Mouse (Mus musculus): ENCODE measurements around the gene Simc1.
"Not testable (repeated sequence)": the region's sequence is repeated elsewhere in the genome, so short reads cannot be mapped to it uniquely, and the experiment has no call there.

The Simc1 gene
- long read RNA-seq, experiment 1, partial matches to known transcripts = 1 of 2 reads
- long read RNA-seq, experiment 1, other reads (novel, unspliced or antisense) = 1 of 2 reads
- long read RNA-seq, experiment 2, full-length matches to known transcripts = 2 of 9 reads
- long read RNA-seq, experiment 2, partial matches to known transcripts = 1 of 9 reads
- long read RNA-seq, experiment 2, other reads (novel, unspliced or antisense) = 6 of 9 reads

- intact Hi-C loops (cut with DNase I) = loop anchor here (5.0 kb wide), 1 partner anchor 37 kb away; the partner anchor contains the start of gene Thoc3
These were observed at the start of gene Simc1 for GRCm38 (mm10) chr13:54503604-54504521. TSS of gene Simc1 (plus strand) at chr13:54503779.

- intact Hi-C loops (cut with DNase I) = no loop called here
These were observed 46.5 kb upstream of the Simc1 start for GRCm38 (mm10) chr13:54457062-54457461.

- intact Hi-C loops (cut with DNase I) = no loop called here
These were observed 44.3 kb upstream of the Simc1 start for GRCm38 (mm10) chr13:54459282-54459681.

- intact Hi-C loops (cut with DNase I) = loop anchor here (5.0 to 10.0 kb wide), 2 partner anchors 34 to 156 kb away; partner anchors contain the start of genes Faf2 and Simc1
These were observed 35.2 kb upstream of the Simc1 start, which contains the start of gene Thoc3 for GRCm38 (mm10) chr13:54468098-54469011. TSS of gene Thoc3 (minus strand) at chr13:54468849.

- intact Hi-C loops (cut with DNase I) = loop anchor here (5.0 to 10.0 kb wide), 2 partner anchors 33 to 156 kb away; partner anchors contain the start of genes Faf2 and Simc1
These were observed 34.6 kb upstream of the Simc1 start for GRCm38 (mm10) chr13:54469012-54469354.

GRCm38 (mm10) chr13:54471967-54472366, 31.6 kb upstream of the Simc1 start:
- intact Hi-C loops (cut with DNase I) = no loop called here

- intact Hi-C loops (cut with DNase I) = no loop called here
These were observed 28.6 kb upstream of the Simc1 start for GRCm38 (mm10) chr13:54474996-54475395.

- intact Hi-C loops (cut with DNase I) = no loop called here
These were observed 27.9 kb upstream of the Simc1 start for GRCm38 (mm10) chr13:54475702-54476101.

GRCm38 (mm10) chr13:54479286-54479685, 24.3 kb upstream of the Simc1 start:
- intact Hi-C loops (cut with DNase I) = no loop called here

GRCm38 (mm10) chr13:54481498-54481897, 22.1 kb upstream of the Simc1 start:
- intact Hi-C loops (cut with DNase I) = no loop called here

GRCm38 (mm10) chr13:54490411-54490810, 13.2 kb upstream of the Simc1 start:
- intact Hi-C loops (cut with DNase I) = no loop called here

- intact Hi-C loops (cut with DNase I) = no loop called here
These were observed 12.2 kb upstream of the Simc1 start for GRCm38 (mm10) chr13:54491381-54491780.

GRCm38 (mm10) chr13:54499551-54499950, 4.0 kb upstream of the Simc1 start:
- intact Hi-C loops (cut with DNase I) = not testable (repeated sequence)

- intact Hi-C loops (cut with DNase I) = loop anchor here (5.0 kb wide), 1 partner anchor 34 kb away; the partner anchor contains the start of gene Thoc3
These were observed 2.2 kb upstream of the Simc1 start for GRCm38 (mm10) chr13:54501352-54501751.

GRCm38 (mm10) chr13:54501957-54502690, 1.5 kb upstream of the Simc1 start:
- intact Hi-C loops (cut with DNase I) = loop anchor here (5.0 kb wide), 1 partner anchor 35 kb away; the partner anchor contains the start of gene Thoc3

GRCm38 (mm10) chr13:54503278-54503603, 338 bp upstream of the Simc1 start:
- intact Hi-C loops (cut with DNase I) = loop anchor here (5.0 kb wide), 1 partner anchor 36 kb away; the partner anchor contains the start of gene Thoc3

- intact Hi-C loops (cut with DNase I) = loop anchor here (5.0 kb wide), 1 partner anchor 37 kb away; the partner anchor contains the start of gene Thoc3
These were observed 1.2 kb downstream of the Simc1 start for GRCm38 (mm10) chr13:54504611-54505260.

GRCm38 (mm10) chr13:54505920-54506319, 2.3 kb downstream of the Simc1 start:
- intact Hi-C loops (cut with DNase I) = no loop called here

- intact Hi-C loops (cut with DNase I) = no loop called here
These were observed 16.6 kb downstream of the Simc1 start for GRCm38 (mm10) chr13:54520221-54520620.

GRCm38 (mm10) chr13:54521181-54521580, 17.6 kb downstream of the Simc1 start:
- intact Hi-C loops (cut with DNase I) = no loop called here
